Mouse (Mus musculus) forelimb bud, embryonic 11.5 days (tissue): ENCODE data around the gene Coa4.
"Not testable (repeated sequence)": the region's sequence is repeated elsewhere in the genome, so short reads cannot be mapped to it uniquely, and the experiment has no call there.

ENCODE experiments used
- DNase-seq: peaks from one replicate; pipeline ENCODE4 v3.0.0-alpha.2; 2012; ENCODE audit warnings: low read depth, low spot score

Gene Coa4

DNA sequence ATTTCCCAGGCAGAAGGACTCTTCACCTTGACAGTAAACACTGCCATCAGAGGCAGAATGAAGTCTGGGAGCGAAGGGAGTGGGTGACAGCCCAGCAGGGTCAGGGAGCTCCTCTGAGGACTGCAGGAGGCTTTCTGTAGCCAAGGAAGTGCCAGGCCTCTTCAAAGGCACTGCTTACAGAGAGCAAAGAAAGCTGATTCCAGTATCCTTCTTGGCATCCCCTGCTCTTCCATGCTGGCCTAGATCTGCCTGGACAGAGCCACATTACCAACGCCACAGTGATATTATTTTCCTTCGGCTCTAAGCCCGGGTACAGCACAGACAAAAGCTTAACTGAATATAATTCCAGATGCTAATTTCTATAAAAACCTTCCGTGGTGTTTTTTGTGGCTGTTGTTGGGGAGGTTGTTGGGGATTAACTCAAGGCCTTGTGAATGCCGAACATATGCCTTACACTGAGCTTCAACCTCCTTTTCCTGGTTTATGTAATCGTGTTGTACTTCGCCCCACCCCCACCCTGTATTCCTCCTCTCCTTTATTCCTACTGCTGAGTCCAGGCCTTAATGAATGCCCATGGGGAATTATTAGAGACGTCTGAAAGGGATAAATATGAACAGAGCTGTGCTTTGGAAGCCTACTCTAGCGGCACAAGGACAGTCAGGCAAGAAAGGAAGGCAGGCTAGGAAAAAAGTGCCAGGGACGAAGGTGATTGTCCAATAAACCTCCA is 25.2 kb downstream of the Coa4 start:
- DNase-seq = no peak

DNA sequence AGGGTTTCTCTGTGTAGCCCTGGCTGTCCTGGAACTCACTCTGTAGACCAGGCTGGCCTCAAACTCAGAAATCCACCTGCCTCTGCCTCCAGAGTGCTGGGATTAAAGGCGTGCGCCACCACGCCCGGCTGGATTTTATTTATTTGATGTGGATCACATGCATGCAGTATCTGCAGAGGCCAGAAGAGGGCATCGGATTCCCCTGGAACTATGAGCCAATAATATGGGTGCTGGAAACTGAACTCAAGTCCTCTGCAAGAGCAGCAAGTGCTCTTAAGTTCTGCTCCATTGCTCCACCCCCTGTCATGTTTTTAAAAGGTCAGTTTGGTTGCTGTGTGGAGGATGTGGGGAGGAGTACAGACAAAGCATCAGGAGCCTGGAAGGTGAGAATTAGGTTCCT is 30.4 kb downstream of the Coa4 start:
- not testable (repeated sequence) for DNase-seq

DNA sequence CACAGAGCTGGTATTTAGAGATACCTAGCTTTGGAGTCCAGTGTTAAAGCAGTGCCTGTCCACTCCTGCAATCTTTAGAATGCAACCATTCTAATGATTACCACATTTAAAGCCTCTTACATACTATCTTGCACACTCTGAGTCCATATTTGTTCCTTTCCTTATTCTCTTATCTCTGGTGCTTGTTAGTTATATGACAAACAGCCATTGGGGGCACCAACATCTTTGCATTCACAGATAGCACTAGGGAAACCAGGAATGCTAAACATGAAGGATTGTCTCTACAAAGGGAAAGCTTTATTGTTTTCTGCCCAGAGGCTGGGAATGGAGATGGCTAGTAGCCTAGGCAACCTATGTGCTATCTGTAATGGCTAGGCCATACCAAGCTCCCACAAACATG is 33.0 kb downstream of the Coa4 start:
- DNase-seq = no peak

DNA sequence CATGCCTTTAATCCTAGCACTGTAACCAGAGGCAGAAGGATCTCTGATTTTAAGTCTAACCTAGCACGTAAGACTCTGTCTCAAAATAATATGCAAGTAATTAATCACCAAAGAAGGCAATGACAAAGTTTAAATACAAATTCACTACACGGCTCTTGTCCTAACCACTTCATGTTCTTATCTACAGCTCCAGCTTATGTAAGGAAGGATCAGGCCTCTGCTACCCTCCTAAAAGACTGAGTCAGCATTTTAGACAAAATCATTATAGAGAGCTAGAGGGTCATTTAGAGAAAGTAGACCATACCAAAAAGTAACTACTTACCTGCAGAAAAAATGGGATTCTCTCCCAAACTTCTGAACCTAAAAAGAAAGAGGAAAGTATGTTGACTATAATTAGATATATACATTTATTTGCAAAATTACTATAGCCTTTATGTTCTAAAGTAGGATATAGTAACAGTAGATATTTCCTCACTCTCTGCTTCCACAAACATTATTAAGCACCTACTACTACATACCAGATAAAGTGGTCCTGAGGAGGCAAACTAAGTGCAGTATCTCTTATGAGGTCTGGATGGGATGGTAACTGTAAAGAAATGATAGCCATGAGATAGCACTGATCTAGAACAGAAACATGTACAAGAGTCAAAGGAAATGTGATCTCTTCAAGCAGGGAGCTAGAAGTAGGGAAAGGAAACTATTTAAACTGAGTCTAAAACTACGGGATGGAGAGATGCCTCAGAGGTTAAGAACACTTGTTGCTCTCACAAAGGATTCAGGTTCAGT is 34.3 kb downstream of the Coa4 start:
- no peak for DNase-seq

DNA sequence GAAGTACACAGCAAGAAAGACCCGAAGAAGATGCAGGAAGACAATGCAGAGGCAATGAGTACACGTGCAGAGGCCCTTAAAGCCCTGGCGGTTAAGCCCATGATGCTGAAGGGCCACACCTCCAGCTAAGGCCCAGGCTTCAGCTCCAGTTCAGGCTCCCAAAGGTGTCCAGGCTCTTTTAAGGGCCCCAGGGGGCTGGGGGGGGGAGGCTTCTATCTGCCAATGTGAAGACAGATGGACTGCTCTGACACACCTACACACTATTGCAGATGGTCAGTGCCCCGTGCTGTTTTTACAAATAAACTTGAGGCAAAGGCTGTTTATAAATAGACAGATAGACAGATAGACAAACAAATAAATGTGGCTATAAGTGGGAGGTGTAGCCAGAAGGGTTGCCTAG is 35.2 kb downstream of the Coa4 start:
- no peak for DNase-seq

DNA sequence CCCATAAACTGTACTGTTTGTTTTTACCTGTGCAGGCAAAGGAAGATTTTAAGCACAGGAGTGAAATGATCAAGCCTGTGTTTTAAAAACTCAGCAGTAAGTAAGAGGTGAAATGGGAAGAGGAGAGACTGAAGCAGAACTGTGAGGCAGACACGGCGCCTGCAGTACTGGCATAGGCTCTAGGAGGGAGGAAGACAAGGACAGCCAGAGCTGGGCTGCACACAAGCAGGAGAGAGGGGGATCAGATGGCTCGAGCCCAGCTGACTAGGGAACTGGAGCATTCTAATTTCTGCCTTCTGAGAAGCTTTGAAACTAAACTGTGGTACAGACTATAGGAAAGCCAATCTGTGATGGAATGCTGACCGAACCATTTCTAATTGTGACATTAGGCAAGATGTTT is 35.8 kb downstream of the Coa4 start:
- no peak for DNase-seq

DNA sequence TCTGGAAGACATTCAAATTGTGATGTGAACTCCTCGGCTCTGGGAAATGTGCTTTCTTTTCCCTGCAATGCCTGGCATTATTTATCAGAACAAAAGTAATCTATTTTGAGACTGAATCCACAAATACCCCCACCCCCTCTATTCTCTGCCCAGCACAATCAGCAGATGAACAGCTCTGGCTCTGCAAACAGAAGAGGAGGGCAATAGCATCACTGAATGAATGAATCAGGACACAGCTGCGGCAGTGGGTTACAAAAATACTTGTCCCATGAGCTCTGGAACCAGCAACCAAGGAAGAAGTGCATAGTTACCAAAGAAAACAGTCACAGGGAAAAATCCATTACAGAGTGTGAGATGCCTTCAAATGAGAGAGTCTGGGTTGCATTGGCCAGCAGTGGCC is 41.9 kb downstream of the Coa4 start:
- DNase-seq = no peak

DNA sequence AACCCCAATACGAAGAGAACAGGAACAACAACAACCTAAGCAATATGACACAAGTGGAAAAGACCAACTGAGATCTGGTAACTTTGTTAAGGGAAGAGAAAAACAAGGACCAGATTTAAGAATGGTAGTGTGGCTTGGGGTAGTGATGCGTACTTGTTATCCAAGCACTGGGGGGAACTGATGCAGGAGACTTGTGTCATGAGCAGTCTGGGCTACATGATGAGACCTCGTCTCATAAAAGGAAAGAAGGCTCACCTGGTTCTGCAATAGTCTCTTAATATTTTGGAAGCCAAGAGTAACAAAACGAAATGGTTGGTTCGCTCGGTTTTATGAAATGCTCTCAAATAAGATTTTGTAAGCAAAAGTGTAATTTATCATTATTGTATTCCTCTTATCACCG is 45.4 kb downstream of the Coa4 start:
- DNase-seq = no peak

DNA sequence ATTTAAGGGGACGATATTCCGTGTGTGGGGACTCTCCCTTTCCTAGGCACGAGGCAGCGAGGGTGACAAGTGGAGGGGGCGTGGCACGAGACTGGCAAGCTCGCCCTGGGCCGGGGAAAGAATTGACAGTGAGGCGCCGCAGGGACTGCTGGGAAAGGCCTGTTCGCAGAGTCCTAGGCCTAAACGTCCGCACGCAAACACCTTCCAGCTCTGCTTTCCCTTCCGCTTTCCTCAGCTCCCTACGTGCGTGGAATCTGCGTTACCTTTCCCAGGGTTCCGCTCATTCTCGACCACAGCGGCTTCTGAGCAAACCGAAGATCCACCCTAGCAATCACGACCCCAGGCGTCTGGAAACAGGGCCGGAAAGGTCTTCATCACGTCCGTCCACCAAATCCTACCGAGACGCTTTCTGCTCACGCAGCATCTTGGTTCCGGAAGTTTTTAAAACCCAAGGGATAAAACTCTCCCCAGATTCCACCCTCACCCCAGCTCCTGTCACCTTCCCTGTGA is 45.9 kb downstream of the Coa4 start:
- DNase-seq = peak; percentile 78

DNA sequence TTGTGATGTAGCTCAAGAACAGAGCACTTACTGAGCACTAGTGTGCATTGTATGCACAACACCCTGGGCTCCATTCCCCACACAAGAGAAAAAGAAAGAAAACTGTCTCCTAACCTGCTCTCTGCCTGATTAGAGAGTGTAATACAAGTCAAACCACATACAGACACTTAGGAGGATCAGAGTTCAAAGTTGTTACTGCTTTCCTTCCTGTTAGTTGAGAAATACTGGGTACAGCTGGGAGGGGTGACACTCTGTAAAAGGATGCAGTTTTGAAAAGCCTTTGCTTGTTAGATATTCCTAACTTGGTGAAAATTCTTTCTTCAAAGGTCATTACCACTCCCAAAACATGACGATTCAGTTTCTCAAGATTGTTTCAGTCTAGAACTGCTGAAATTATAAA is 52.9 kb downstream of the Coa4 start:
- DNase-seq = no peak
